Mouse (Mus musculus): ENCODE results near the gene Ubc. TPM values are rescaled to one million over a fixed set of nuclear protein-coding genes. Genes with fewer than 3 reads are reported as not detected.
"Not testable (repeated sequence)": the region's sequence is repeated elsewhere in the genome, so short reads cannot be mapped to it uniquely, and the experiment has no call there.

Gene Ubc
- polyA plus RNA-seq, 1 experiment from 2014 or later, result 875 TPM

- Histone ChIP-seq H3K27me3 (replicated peaks) (no peaks in the 10 kb centered on the region), H3K4me3 (replicated peaks) (no peak overlapping the region), H3K36me3 (no peaks in the 10 kb centered on the region), H3K4me1 (replicated peaks) (peaks cover 8% of the 10 kb centered on the region), H3K9me3 (no peaks in the 10 kb centered on the region), H3K27ac (no peak overlapping the region), H3K9ac (no peak overlapping the region), H3K4me2 (replicated peaks) (no peak overlapping the region)
- no peak for ATAC-seq
- 52% methylated on average over 10 of the region's 10 CpGs for WGBS
These were observed 12.5 kb upstream of the Ubc start for GRCm38 (mm10) chr5:125402476-125402875.

GRCm38 (mm10) chr5:125400903-125401302 is 10.9 kb upstream of the Ubc start:
- Histone ChIP-seq H3K4me2 (replicated peaks) (no peak overlapping the region), H3K4me3 (replicated peaks) (no peak overlapping the region), H3K9ac (no peak overlapping the region), H3K27ac (no peak overlapping the region), H3K36me3 (no peaks in the 10 kb centered on the region), H3K27me3 (replicated peaks) (no peaks in the 10 kb centered on the region), H3K9me3 (no peaks in the 10 kb centered on the region), H3K4me1 (replicated peaks) (no peaks in the 10 kb centered on the region)
- ATAC-seq, result no peak
- WGBS, result 60% methylated on average over 7 of the region's 7 CpGs

GRCm38 (mm10) chr5:125395008-125395407 is 5.0 kb upstream of the Ubc start:
- 42% methylated on average over 3 of the region's 3 CpGs for WGBS
- ATAC-seq, result no peak

GRCm38 (mm10) chr5:125393622-125394603 is 3.9 kb upstream of the Ubc start:
- Histone ChIP-seq H3K4me1 (replicated peaks) (peaks cover 15% of the 10 kb centered on the region), H3K4me2 (replicated peaks) (peak overlapping the region; percentile 53), H3K4me3 (replicated peaks) (peak overlapping the region; percentile 24), H3K9ac (peak overlapping the region; percentile 24), H3K27ac (peak overlapping the region; percentile 96), H3K27me3 (replicated peaks) (no peaks in the 10 kb centered on the region), H3K36me3 (no peaks in the 10 kb centered on the region), H3K9me3 (no peaks in the 10 kb centered on the region)
- WGBS, result 9% methylated on average over 22 of the region's 25 CpGs
- ATAC-seq, result peak; percentile 44

More at GRCm38 (mm10) chr5:125395008-125395407, 5.0 kb upstream of the Ubc start:
- H3K27ac ChIP-seq, result peak overlapping the region; percentile 96; the same call in 1 of the 2 replicates
- no peak overlapping the region for H3K4me3 ChIP-seq (replicated peaks)
- no peaks in the 10 kb centered on the region for H3K9me3 ChIP-seq
- no peak overlapping the region for H3K9ac ChIP-seq
- no peaks in the 10 kb centered on the region for H3K36me3 ChIP-seq
- no peaks in the 10 kb centered on the region for H3K27me3 ChIP-seq (replicated peaks)
- H3K4me2 ChIP-seq (replicated peaks), result peak overlapping the region; percentile 53
- peaks cover 15% of the 10 kb centered on the region for H3K4me1 ChIP-seq (replicated peaks)

- no peaks in the 10 kb centered on the region for H3K36me3 ChIP-seq
- peak overlapping the region; percentile 53 for H3K4me2 ChIP-seq (replicated peaks)
- H3K27me3 ChIP-seq (replicated peaks), result no peaks in the 10 kb centered on the region
- ATAC-seq, result peak; percentile 94
- H3K27ac ChIP-seq, result peak overlapping the region; percentile 96
- H3K9me3 ChIP-seq, result no peaks in the 10 kb centered on the region
- peak overlapping the region; percentile 24 for H3K4me3 ChIP-seq (replicated peaks)
- peaks cover 15% of the 10 kb centered on the region for H3K4me1 ChIP-seq (replicated peaks)
- under 1% methylated on average over 20 of the region's 20 CpGs for WGBS
- peak overlapping the region; percentile 24 for H3K9ac ChIP-seq
These were observed 3.1 kb upstream of the Ubc start for GRCm38 (mm10) chr5:125392977-125393621.

- Histone ChIP-seq H3K9ac (peak overlapping the region; percentile 8; the same call in 1 of the 2 replicates), H3K4me2 (replicated peaks) (peak overlapping the region; percentile 53), H3K27me3 (replicated peaks) (no peaks in the 10 kb centered on the region), H3K36me3 (no peaks in the 10 kb centered on the region), H3K27ac (peak overlapping the region; percentile 96), H3K9me3 (no peaks in the 10 kb centered on the region), H3K4me1 (replicated peaks) (peaks cover 15% of the 10 kb centered on the region), H3K4me3 (replicated peaks) (no peak overlapping the region)
- 32% methylated on average over 1 of the region's 1 CpGs for WGBS
- no peak for ATAC-seq
These were observed 2.6 kb upstream of the Ubc start for GRCm38 (mm10) chr5:125392618-125392976.

- H3K4me1 ChIP-seq (replicated peaks), result peaks cover 15% of the 10 kb centered on the region
- ATAC-seq; H3K9me3 ChIP-seq; H3K36me3 ChIP-seq; H3K4me3 ChIP-seq (replicated peaks); H3K9ac ChIP-seq; H3K4me2 ChIP-seq (replicated peaks); H3K27me3 ChIP-seq (replicated peaks): not testable (repeated sequence)
- WGBS, result 91% methylated on average over 4 of the region's 4 CpGs
- H3K27ac ChIP-seq, result peak overlapping the region; percentile 59; the same call in 1 of the 2 replicates
These were observed 2.2 kb upstream of the Ubc start for GRCm38 (mm10) chr5:125392176-125392575.

GRCm38 (mm10) chr5:125391609-125392008 is 1.6 kb upstream of the Ubc start:
- Histone ChIP-seq H3K9me3 (no peaks in the 10 kb centered on the region), H3K9ac (no peak overlapping the region), H3K4me2 (replicated peaks) (no peak overlapping the region), H3K4me3 (replicated peaks) (no peak overlapping the region), H3K27ac (peak overlapping the region; percentile 59), H3K36me3 (no peaks in the 10 kb centered on the region), H3K4me1 (replicated peaks) (peaks cover 15% of the 10 kb centered on the region), H3K27me3 (replicated peaks) (no peaks in the 10 kb centered on the region)
- whole genome bisulfite sequencing, result 66% methylated on average over 5 of the region's 5 CpGs
- ATAC-seq, result no peak

GRCm38 (mm10) chr5:125390906-125391477 is 990 bp upstream of the Ubc start:
- Histone ChIP-seq H3K4me1 (replicated peaks) (peaks cover 15% of the 10 kb centered on the region), H3K4me2 (replicated peaks) (no peak overlapping the region), H3K27ac (peak overlapping the region; percentile 59), H3K9ac (no peak overlapping the region), H3K36me3 (no peaks in the 10 kb centered on the region), H3K4me3 (replicated peaks) (no peak overlapping the region), H3K9me3 (no peaks in the 10 kb centered on the region), H3K27me3 (replicated peaks) (no peaks in the 10 kb centered on the region)
- WGBS, result 83% methylated on average over 3 of the region's 3 CpGs
- ATAC-seq, result no peak

- Histone ChIP-seq H3K4me3 (replicated peaks) (peak within 1 kb of the TSS; percentile 91), H3K27ac (peak within 1 kb of the TSS; percentile 94), H3K36me3 (peaks cover 8% of the 10 kb centered on the region; the same call in 1 of the 2 replicates), H3K9ac (peak within 1 kb of the TSS; percentile 96), H3K27me3 (replicated peaks) (no peaks in the 10 kb centered on the region), H3K4me1 (replicated peaks) (peaks cover 12% of the 10 kb centered on the region), H3K4me2 (replicated peaks) (peak within 1 kb of the TSS; percentile 88), H3K9me3 (no peaks in the 10 kb centered on the region)
- peak; percentile 11 for ATAC-seq
- under 1% methylated on average over 41 of the region's 41 CpGs for WGBS
These were observed 847 bp downstream of the Ubc start, which contains the start of gene Gm10382 for GRCm38 (mm10) chr5:125389131-125389578. TSS of gene Gm10382 (plus strand) at chr5:125389322.

GRCm38 (mm10) chr5:125388358-125389092 is 1.5 kb downstream of the Ubc start:
- Histone ChIP-seq H3K36me3 (peaks cover 8% of the 10 kb centered on the region; the same call in 1 of the 2 replicates), H3K27ac (0 out of 2 replicates have a peak overlapping the region, but pooled peaks have one; percentile 94), H3K9me3 (no peaks in the 10 kb centered on the region), H3K27me3 (replicated peaks) (no peaks in the 10 kb centered on the region), H3K4me1 (replicated peaks) (peaks cover 6% of the 10 kb centered on the region; the same call in 1 of the 2 replicates), H3K9ac (peak overlapping the region; percentile 96), H3K4me2 (replicated peaks) (peak overlapping the region; percentile 88), H3K4me3 (replicated peaks) (peak overlapping the region; percentile 91)
- no peak for ATAC-seq
- WGBS, result 18% methylated on average over 13 of the region's 13 CpGs
